Mouse (Mus musculus) adrenal gland, postnatal 14 days (tissue): Measurements from ENCODE around the gene Stpg3. TPM values are rescaled to one million over a fixed set of nuclear protein-coding genes. Genes with fewer than 3 reads are reported as not detected.
"Not testable (repeated sequence)": the region's sequence is repeated elsewhere in the genome, so short reads cannot be mapped to it uniquely, and the experiment has no call there.

Experiments
- DNase-seq: peaks from one replicate; pipeline ENCODE4 v3.0.0; 2021; ENCODE audit warnings: mixed read lengths
- long read RNA-seq, 2 experiments: library from polyadenylated mRNA; stranded (forward); transcript quantifications; one replicate each; pipeline ENCODE4 v2.0.0; 2021
- total RNA-seq: library from RNA; stranded (reverse); gene quantifications from 2 replicates; pipeline ENCODE4 v1.2.3, GENCODE M21; 2021

Stpg3 gene
- total RNA-seq: not detected in 2 replicates
- long read RNA-seq, experiment 1: 0 reads
- long read RNA-seq, experiment 2: 0 reads

- DNase-seq: no peak
Observed at GRCm38 (mm10) chr2:25214444-25214843, at the start of gene Stpg3. Gene Stpg3, minus strand, starts transcription at chr2:25214637.

DNA sequence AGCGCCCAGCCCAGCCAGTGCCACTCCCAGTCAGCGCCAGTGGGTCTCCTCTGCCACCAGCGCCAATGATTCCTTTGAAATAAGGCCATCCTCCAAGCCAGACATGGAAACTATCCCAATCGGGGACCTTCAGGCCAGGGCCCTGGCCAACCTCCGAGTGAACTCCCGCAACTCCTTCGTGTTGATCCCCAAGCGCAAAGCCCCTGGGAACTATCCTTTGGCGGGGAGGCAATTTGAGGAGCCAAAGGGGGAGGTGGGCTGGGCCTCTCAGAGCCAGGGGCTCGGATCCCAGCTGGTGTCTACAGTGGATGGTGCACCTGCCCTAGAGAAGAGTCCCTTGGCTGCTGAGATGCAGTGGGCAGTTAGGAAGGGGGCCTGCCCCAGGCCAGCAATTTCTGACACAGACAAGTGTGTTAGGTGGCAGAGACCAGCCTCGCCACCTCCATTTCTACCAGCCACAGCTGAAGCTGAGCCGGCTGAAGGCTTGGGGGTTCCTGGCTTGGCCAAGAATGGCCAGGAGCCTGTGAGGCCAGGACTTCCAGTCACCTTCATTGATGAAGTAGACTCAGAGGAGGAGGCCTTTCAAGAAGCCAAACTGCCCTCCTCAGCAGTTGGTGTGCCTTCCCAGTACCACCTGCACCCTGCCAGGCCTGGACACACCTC lies 49.3 kb upstream of the Stpg3 start:
- DNase-seq: no peak

GRCm38 (mm10) chr2:25262795-25263622 lies 48.6 kb upstream of the Stpg3 start:
- peak; percentile 58 for DNase-seq

DNA sequence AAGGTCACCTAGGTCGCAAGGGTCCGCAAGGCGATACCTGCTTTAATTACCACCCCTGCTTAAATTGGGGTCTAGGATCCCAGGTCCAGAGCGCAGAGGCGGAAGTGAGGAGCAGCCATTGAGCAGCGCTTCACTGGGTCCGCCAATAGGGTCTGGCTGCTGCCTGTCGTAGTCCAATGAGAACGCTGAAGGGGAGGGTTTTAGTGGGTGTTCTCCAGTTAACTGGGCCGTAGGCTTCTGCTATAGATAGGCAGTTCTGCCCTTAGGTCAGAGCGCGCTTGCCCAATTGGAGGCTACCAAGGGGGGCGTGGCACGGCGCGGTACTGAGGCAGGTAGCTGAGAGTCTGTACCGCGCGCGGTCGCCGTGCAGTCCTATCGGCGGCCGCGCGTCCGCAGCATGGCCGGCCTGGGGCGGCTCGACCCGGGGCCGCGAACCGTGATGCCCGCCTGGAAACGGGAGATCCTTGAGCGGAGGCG lies 47.9 kb upstream of the Stpg3 start, which contains the start of gene Tprn:
Tprn (plus strand) TSS at position 328 of the 477 bp plus-strand sequence.
- peak; percentile 96 for DNase-seq

DNA sequence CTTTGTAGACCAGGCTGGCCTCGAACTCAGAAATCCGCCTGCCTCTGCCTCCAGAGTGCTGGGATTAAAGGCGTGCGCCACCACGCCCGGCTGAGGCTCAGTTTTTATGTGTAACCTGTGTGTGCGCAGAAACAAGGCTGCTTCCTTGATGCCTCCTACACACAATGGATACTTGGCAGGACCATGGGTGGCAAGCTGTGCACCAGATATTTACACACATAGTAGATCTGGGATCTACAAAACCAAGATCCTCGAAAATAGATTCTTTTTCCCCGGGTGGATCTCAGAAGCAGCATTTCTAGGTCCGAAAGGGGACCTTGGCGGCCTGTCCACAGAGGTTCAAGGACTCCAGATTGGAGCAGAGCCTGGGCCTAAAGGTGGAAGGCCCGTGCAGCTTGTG lies 47.4 kb upstream of the Stpg3 start:
- no peak for DNase-seq

- no peak for DNase-seq
Observed at GRCm38 (mm10) chr2:25258887-25259286, 44.5 kb upstream of the Stpg3 start.

DNA sequence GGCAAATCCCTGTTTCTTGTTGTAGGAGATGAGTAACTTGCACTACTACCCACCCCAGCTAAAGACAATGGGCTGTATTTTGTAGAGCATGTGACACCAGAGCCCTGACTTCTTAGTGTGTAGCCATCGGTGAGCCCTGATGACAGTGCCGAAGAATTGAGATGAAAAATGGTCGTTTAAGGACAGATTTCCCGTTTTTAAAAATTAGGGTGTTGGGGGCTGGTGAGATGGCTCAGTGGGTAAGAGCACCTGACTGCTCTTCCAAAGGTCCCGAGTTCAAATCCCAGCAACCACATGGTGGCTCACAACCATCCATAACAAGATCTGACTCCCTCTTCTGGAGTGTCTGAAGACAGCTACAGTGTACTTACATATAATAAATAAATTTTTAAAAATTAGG lies 42.8 kb upstream of the Stpg3 start:
- not testable (repeated sequence) for DNase-seq

GRCm38 (mm10) chr2:25256443-25257109 lies 42.1 kb upstream of the Stpg3 start:
- peak; percentile 73 for DNase-seq

DNA sequence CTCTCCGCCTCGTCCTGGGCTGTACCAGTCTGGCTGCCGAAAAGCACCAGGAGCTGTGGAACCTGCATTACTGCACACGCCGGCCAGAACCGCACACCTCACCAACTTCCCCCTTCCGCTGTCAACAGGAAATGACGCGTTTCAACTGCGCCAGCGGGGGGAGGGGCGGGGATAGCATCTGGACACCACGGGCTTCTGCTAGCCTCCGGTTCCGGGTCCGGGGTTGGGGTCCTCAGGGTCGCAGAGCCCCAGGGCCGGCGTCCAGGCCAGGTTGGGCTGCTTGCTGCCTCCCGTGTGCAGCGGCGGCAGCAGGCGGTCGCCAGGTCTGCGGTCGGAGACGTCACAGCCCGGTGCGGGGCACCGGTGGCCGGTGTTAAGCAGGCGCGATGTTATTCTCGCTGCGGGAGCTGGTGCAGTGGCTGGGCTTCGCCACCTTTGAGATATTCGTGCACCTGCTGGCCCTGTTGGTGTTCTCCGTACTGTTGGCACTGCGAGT lies 40.9 kb upstream of the Stpg3 start, which contains the start of gene Tmem203:
Tmem203 (plus strand) TSS at position 156 of the 496 bp plus-strand sequence.
- peak; percentile 94 for DNase-seq

DNA sequence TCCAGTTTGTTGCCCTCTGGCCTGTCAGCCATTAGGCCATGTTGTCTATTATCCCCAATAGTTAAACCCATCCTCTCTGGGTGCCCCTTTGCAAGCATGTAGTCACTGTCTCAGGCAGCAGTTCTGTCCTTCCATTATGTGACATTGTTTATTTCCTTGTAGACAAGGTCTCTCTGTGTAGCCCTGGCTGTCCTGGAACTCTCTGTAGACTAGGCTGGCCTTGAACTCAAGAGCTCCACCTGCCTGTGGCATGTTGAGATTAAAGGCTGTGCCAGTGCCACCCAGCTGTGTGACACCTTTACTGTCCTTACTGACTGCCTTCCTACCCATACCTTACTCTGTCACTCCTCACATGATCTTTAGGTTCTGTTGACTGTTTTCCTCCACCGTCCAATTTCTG lies 37.9 kb upstream of the Stpg3 start:
- peak; percentile 32 for DNase-seq

- no peak for DNase-seq
Observed at GRCm38 (mm10) chr2:25246183-25247072, 32.0 kb upstream of the Stpg3 start, which contains the start of gene AL732309.1. Gene AL732309.1, minus strand, starts transcription at chr2:25246863.

GRCm38 (mm10) chr2:25244144-25244543 lies 29.7 kb upstream of the Stpg3 start:
- DNase-seq: no peak

- no peak for DNase-seq
Observed at GRCm38 (mm10) chr2:25243342-25243741, 28.9 kb upstream of the Stpg3 start.

DNA sequence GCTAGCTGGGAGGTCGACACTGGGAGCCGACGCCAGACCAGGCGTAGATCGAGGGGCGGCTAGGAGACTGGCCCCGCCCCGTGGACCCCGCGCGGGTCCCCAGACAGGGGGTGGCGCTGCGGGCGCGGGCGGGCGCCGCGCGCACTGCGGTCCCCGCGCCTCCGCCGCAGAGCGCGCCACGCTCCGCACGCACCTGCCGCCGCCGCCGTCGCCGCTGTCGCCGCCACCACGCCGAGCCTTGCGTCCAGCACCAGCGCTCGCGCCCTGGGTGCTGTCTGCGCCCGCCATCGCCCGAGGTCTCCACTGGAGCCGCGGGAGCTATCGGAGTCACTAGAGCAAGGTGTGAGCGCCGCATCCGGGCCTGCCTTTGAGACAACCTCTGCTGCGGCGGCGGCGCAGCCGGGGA lies 27.7 kb upstream of the Stpg3 start, which contains the start of the genes Rnf208 and Cysrt1:
Rnf208 (plus strand) TSS at position 155 of the 406 bp plus-strand sequence.
Cysrt1 (minus strand) TSS at position 352 of the 406 bp plus-strand sequence.
- DNase-seq: peak; percentile 32

GRCm38 (mm10) chr2:25241438-25241775 lies 27.0 kb upstream of the Stpg3 start:
- DNase-seq: no peak

DNA sequence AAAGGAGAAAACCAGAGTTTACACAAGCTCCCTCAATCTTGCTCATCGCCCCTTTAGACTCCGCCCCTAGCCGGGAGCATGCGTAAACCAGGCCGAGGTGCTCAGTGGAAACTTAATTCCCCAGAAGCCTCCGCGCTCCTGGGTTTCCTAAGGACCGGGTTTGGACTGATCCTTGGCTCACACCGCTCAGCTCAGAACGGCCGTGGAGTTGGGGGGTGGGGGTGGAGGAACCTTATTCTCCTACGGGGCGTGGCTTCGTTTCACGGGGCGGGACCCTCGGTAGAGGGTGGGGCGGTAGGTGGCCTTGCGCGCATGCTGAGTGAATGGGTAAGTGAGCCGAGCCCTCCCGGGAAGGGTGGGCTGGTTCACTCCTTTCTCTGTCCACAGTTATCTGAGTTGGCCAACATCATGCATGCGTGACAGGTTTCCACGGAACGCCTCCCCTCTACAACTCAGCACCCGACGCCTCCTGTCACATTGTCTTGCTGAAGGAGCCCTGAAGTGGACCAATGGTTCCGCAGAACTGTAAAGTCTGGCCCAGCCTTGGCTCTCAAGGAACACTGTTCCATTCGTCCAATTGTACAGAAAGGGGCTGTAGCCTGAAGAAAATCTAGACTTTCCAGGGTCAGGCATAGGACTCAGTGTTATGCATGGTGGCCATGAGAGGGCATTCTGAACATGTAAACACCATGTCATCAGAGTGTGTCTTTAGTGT lies 26.4 kb upstream of the Stpg3 start:
- DNase-seq: peak; percentile 88

- no peak for DNase-seq
Observed at GRCm38 (mm10) chr2:25240310-25240709, 25.9 kb upstream of the Stpg3 start.

- DNase-seq: no peak
Observed at GRCm38 (mm10) chr2:25239766-25240165, 25.3 kb upstream of the Stpg3 start.

DNA sequence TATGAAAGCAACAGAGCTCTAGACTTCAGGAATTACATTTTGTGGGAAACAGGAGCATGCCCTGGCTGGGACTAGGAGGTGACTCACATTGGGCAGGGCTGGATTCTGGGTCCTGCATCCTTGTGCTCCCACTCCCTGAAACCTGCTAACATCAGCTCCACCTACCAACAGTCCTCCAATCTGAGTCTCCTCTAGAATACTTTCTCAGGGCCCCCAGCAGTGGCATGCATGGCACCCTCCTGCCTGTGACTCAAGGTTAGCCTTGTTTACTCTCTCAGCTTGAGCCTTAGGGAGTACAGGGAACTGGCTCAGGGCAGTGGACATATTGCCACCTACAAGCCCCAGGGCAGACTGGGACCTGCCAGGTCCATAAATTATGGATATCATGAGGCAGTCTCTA lies 23.7 kb upstream of the Stpg3 start:
- no peak for DNase-seq

- no peak for DNase-seq
Observed at GRCm38 (mm10) chr2:25237522-25237921, 23.1 kb upstream of the Stpg3 start.
